In the genomic region with DNA sequence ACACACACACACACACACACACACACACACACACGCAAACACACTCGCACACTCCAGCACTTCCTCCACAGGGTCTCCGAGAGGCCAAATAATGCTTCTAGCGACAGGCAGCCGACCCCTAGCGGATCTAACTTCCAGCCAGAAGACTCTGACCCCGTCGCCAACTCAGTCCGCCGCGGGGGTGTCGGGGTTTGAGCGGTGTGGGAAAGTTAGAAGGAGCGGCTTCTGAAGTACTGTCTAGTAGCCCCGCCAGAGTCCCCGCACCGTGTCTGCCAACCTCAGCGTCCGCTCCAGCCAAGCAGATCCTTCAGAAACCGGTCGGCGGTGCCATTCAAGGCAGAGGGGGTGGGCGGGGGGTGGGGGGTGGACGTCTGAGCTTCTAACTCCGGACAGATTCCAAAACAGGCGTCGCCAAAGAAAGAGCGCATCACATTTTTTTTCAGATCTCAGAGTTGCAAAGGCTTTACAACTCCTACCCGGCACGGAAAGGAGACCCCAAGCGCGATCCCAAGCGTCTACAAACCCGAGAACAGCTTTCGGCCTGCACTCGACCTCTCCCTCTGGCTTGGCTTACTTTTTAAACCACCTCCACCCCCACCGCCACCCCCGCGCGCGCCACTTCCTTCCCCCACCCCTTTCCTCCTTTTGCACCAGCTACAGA, we compare ENCODE assay signal across 9 mouse cellular contexts. TPM values are rescaled to one million over a fixed set of nuclear protein-coding genes. Genes with fewer than 3 reads are reported as not detected.
A peak's percentile ranks its signal among the peaks of the same experiment; 100 is the strongest.
DNase-seq lines count a peak whose midpoint lies in the region; ATAC-seq and TF ChIP-seq lines count a peak whose summit lies in the region.
"Had no signal": no experiment of that assay in that cellular context is flagged by ENCODE, and none has a peak within 500 bp of the region (broad histone marks: within the 10 kb centered on the region; RNA-seq: fewer than 3 reads in every experiment).

No protein-coding gene starts in this region.

- H3K27me3 ChIP-seq in forebrain, postnatal 0 days (ENCODE audit: insufficient read depth, low read length): peaks cover 90% of the 10 kb centered on the region
- H3K27me3 ChIP-seq in hindbrain, embryonic 16.5 days (replicated peaks; ENCODE audit: control insufficient read depth, insufficient read depth, low read length): peaks cover 53% of the 10 kb centered on the region
- H3K27me3 ChIP-seq in liver, embryonic 12.5 days (replicated peaks): peaks cover 95% of the 10 kb centered on the region
- peaks cover 50% of the 10 kb centered on the region for H3K27me3 ChIP-seq in neural tube, embryonic 11.5 days (ENCODE audit: control insufficient read depth, insufficient read depth, low read length)

- peak; percentile 10; the same call in 1 of the 2 replicates for ATAC-seq in forebrain, postnatal 0 days
- ATAC-seq in hindbrain, embryonic 16.5 days: peak; percentile 15
- ATAC-seq in liver, embryonic 12.5 days: peak; percentile 13; the same call in 1 of the 2 replicates
- ATAC-seq in neural tube, embryonic 11.5 days (ENCODE audit: insufficient read depth, low FRiP score, low TSS enrichment): 0 out of 2 replicates have a peak, but pooled peaks have one; percentile 2

- H3K4me1 ChIP-seq in forebrain, postnatal 0 days (ENCODE audit: insufficient read depth): peaks cover 4% of the 10 kb centered on the region; the same call in 1 of the 2 replicates
- H3K4me1 ChIP-seq in hindbrain, embryonic 16.5 days (ENCODE audit: control insufficient read depth, insufficient read depth, low read depth, low read length): peaks cover 30% of the 10 kb centered on the region
- H3K4me1 ChIP-seq in liver, embryonic 12.5 days: peaks cover 31% of the 10 kb centered on the region
- peaks cover 8% of the 10 kb centered on the region for H3K4me1 ChIP-seq in neural tube, embryonic 11.5 days (ENCODE audit: control insufficient read depth, insufficient read depth, low read length)

- no peak overlapping the region for H3K9ac ChIP-seq in forebrain, postnatal 0 days
- H3K9ac ChIP-seq in hindbrain, embryonic 16.5 days (ENCODE audit: low read depth, low read length): peak overlapping the region; percentile 56
- 0 out of 2 replicates have a peak overlapping the region, but pooled peaks have one; percentile 1 for H3K9ac ChIP-seq in liver, embryonic 12.5 days
- H3K9ac ChIP-seq in neural tube, embryonic 11.5 days (ENCODE audit: low read length): peak overlapping the region; percentile 49

- WGBS in forebrain, postnatal 0 days: 2% methylated on average over 39 of the region's 41 CpGs
- WGBS in hindbrain, embryonic 16.5 days: under 1% methylated on average over 41 of the region's 41 CpGs
- whole genome bisulfite sequencing in liver, embryonic 12.5 days (ENCODE audit: insufficient replicate concordance): under 1% methylated on average over 41 of the region's 41 CpGs
- under 1% methylated on average over 40 of the region's 41 CpGs for WGBS in neural tube, embryonic 11.5 days

- H3K4me2 ChIP-seq in forebrain, postnatal 0 days (ENCODE audit: low read depth): peak overlapping the region; percentile 88
- H3K4me2 ChIP-seq in hindbrain, embryonic 16.5 days (ENCODE audit: low read length): peak overlapping the region; percentile 84
- H3K4me2 ChIP-seq in liver, embryonic 12.5 days: peak overlapping the region; percentile 74
- H3K4me2 ChIP-seq in neural tube, embryonic 11.5 days (ENCODE audit: low read depth): peak overlapping the region; percentile 79

- no peaks in the 10 kb centered on the region for H3K36me3 ChIP-seq in forebrain, postnatal 0 days (ENCODE audit: insufficient read depth)
- no peaks in the 10 kb centered on the region for H3K36me3 ChIP-seq in hindbrain, embryonic 16.5 days (ENCODE audit: control insufficient read depth, insufficient read depth, low read length)
- H3K36me3 ChIP-seq in liver, embryonic 12.5 days: no peaks in the 10 kb centered on the region
- H3K36me3 ChIP-seq in neural tube, embryonic 11.5 days (ENCODE audit: control insufficient read depth, insufficient read depth, low read length): no peaks in the 10 kb centered on the region

- TF ChIP-seq CTCF in forebrain, postnatal 0 days (IDR thresholded peaks at IDR 0.05; ENCODE audit: low read depth): peak; percentile 3; the same call in 1 of the 2 replicates

- no peak overlapping the region for H3K27ac ChIP-seq in forebrain, postnatal 0 days (ENCODE audit: low read depth, low read length)
- no peak overlapping the region for H3K27ac ChIP-seq in hindbrain, embryonic 16.5 days (ENCODE audit: low read depth, low read length)
- no peak overlapping the region for H3K27ac ChIP-seq in liver, embryonic 12.5 days
- 0 out of 2 replicates have a peak overlapping the region, but pooled peaks have one; percentile 49 for H3K27ac ChIP-seq in neural tube, embryonic 11.5 days (ENCODE audit: low read depth, low read length)

- no peaks in the 10 kb centered on the region for H3K9me3 ChIP-seq in forebrain, postnatal 0 days (ENCODE audit: low read length)
- no peaks in the 10 kb centered on the region for H3K9me3 ChIP-seq in hindbrain, embryonic 16.5 days (ENCODE audit: control insufficient read depth, low read length)
- H3K9me3 ChIP-seq in liver, embryonic 12.5 days (replicated peaks): no peaks in the 10 kb centered on the region
- H3K9me3 ChIP-seq in neural tube, embryonic 11.5 days (ENCODE audit: control insufficient read depth, low read length): no peaks in the 10 kb centered on the region

- DNase-seq in thymus, postnatal 4 days: peak; percentile 41
- DNase-seq in thymus, postnatal 10 days (ENCODE audit: low spot score in 2 of 2): no peak
- no peak for DNase-seq in forebrain, postnatal 0 days
- peak; percentile 68 for DNase-seq in neural tube, embryonic 11.5 days (ENCODE audit: low spot score)
- DNase-seq in left cerebral cortex, adult 9 months (ENCODE audit: low spot score in 2 of 2): no peak
- no peak for DNase-seq in frontal cortex, postnatal 36 days (ENCODE audit: low spot score in 2 of 2)

- H3K4me3 ChIP-seq in forebrain, postnatal 0 days (ENCODE audit: low read depth, low read length): peak overlapping the region; percentile 53
- peak overlapping the region; percentile 57 for H3K4me3 ChIP-seq in hindbrain, embryonic 16.5 days (ENCODE audit: low read length)
- peak overlapping the region; percentile 56 for H3K4me3 ChIP-seq in liver, embryonic 12.5 days
- H3K4me3 ChIP-seq in neural tube, embryonic 11.5 days (ENCODE audit: low read depth, low read length): peak overlapping the region; percentile 55

RNA-seq across cellular contexts. Expression of gene Bmp4, which starts 2.5 kb away (rescaled TPM):
- total RNA-seq in forebrain, postnatal 0 days (2014; rRNA removed): 4.8 and 5.5 TPM in 2 replicates
- 1.9 and 4.2 TPM in 2 replicates for polyA plus RNA-seq in forebrain, postnatal 0 days (2015; fragmentation: Nextera tagmentation; extraction: Ambion mirVana)
- polyA plus RNA-seq in hindbrain, embryonic 16.5 days (2015; fragmentation: Nextera tagmentation; extraction: Ambion mirVana): 5.4 and 7.5 TPM in 2 replicates
- 2.4 and 3.2 TPM in 2 replicates for polyA plus RNA-seq in liver, embryonic 12.5 days (2016; fragmentation: Nextera tagmentation; extraction: Ambion mirVana)
- 21.2 and 22.5 TPM in 2 replicates for polyA plus RNA-seq in neural tube, embryonic 11.5 days (2014; fragmentation: Nextera tagmentation; extraction: Ambion mirVana)
- total RNA-seq: neutrophil, adult 5-6 weeks had no signal

RNA-seq across cellular contexts. Expression of gene Gm15217, which starts 8.7 kb away (rescaled TPM):
- total RNA-seq in forebrain, postnatal 0 days (2014; rRNA removed): not detected in 2 replicates
- not detected in 2 replicates for polyA plus RNA-seq in forebrain, postnatal 0 days (2015; fragmentation: Nextera tagmentation; extraction: Ambion mirVana)
- polyA plus RNA-seq in hindbrain, embryonic 16.5 days (2015; fragmentation: Nextera tagmentation; extraction: Ambion mirVana): not detected in 2 replicates
- polyA plus RNA-seq in liver, embryonic 12.5 days (2016; fragmentation: Nextera tagmentation; extraction: Ambion mirVana): not detected in 2 replicates
- polyA plus RNA-seq in neural tube, embryonic 11.5 days (2014; fragmentation: Nextera tagmentation; extraction: Ambion mirVana): not detected in 2 replicates
- total RNA-seq: neutrophil, adult 5-6 weeks had no signal

Comparison
In these comparisons a context has a peak if more than half of its experiments do, and no peak if none do; other contexts are left out.
1. DNase-seq: peak in thymus, postnatal 4 days (single experiment) and neural tube, embryonic 11.5 days (single experiment); none in thymus, postnatal 10 days (0 of 2), forebrain, postnatal 0 days (single experiment), left cerebral cortex, adult 9 months (0 of 2) and frontal cortex, postnatal 36 days (0 of 2).
2. Peak in every context shown above with its lines, with median percentiles within 50 percentile points of each other: ATAC-seq, H3K4me2 ChIP-seq and H3K4me3 ChIP-seq.